Mouse (Mus musculus): ENCODE results near the gene Chrng. TPM values are rescaled to one million over a fixed set of nuclear protein-coding genes. Genes with fewer than 3 reads are reported as not detected.

The Chrng gene
- total and polyA plus RNA-seq, 3 experiments, result 0.16 TPM; not detected in 2

DNA sequence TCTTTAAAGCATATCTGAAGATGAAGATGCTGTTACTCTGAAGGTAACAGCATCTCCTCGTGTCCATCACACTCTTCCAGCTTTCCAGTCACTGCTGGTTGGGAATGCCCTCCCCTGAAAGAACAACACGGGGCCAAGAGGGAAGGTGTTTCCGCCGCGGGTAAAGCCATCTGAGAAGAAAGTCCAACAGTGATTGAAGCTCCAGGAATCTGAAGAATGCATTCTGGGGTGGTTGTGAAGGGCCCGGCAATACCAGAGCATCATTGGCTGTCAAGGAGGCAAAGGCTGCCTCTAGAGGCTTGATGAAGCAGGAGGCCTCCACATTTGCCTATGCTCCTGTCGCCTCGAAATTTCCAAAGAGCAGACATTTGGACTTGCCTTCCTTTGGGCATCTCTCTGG lies 34.6 kb downstream of the Chrng start:
- Histone ChIP-seq H3K4me1 (ENCODE audit: insufficient read depth, low read depth, low read length) (no peaks in the 10 kb centered on the region), H3K9me3 (replicated peaks) (no peaks in the 10 kb centered on the region), H3K27me3 (ENCODE audit: insufficient read depth, low read length) (no peaks in the 10 kb centered on the region), H3K36me3 (replicated peaks) (peaks cover 58% of the 10 kb centered on the region), H3K4me3 (ENCODE audit: low read depth, low read length) (no peak overlapping the region)
- TF ChIP-seq CTCF (IDR thresholded peaks at IDR 0.05; ENCODE audit: low read depth, low read length) (no peak), TAL1 (conservative IDR thresholded peaks at IDR 0.05; ENCODE audit: low read depth, low read length) (no peak), GATA1 (IDR thresholded peaks at IDR 0.05; ENCODE audit: borderline replicate concordance, low read length) (no peak), GATA2 (IDR thresholded peaks at IDR 0.05; ENCODE audit: borderline replicate concordance, low read depth, low read length) (no peak), POLR2AphosphoS5 (IDR thresholded peaks at IDR 0.05; ENCODE audit: insufficient replicate concordance, low read depth, low read length) (no peak)
- ATAC-seq (ENCODE audit: extremely low read depth, insufficient number of reproducible peaks, low FRiP score, poor library complexity, severe bottlenecking) (no peak), DNase-seq (ENCODE audit: low spot score) (no peak)

GRCm38 (mm10) chr1:87243021-87243420 lies 38.6 kb downstream of the Chrng start:
- TF ChIP-seq GATA1 (IDR thresholded peaks at IDR 0.05; ENCODE audit: borderline replicate concordance, low read length) (no peak), TAL1 (conservative IDR thresholded peaks at IDR 0.05; ENCODE audit: low read depth, low read length) (no peak), POLR2AphosphoS5 (IDR thresholded peaks at IDR 0.05; ENCODE audit: insufficient replicate concordance, low read depth, low read length) (no peak; the same call in 1 of the 2 replicates), CTCF (IDR thresholded peaks at IDR 0.05; ENCODE audit: low read depth, low read length) (no peak), GATA2 (IDR thresholded peaks at IDR 0.05; ENCODE audit: borderline replicate concordance, low read depth, low read length) (no peak)
- DNase-seq (ENCODE audit: low spot score) (no peak), ATAC-seq (ENCODE audit: extremely low read depth, insufficient number of reproducible peaks, low FRiP score, poor library complexity, severe bottlenecking) (no peak)
- Histone ChIP-seq H3K9me3 (replicated peaks) (no peaks in the 10 kb centered on the region), H3K27me3 (ENCODE audit: insufficient read depth, low read length) (0 out of 2 replicates have a peak, but pooled peaks cover under 1% of the 10 kb centered on the region), H3K4me3 (ENCODE audit: low read depth, low read length) (no peak overlapping the region), H3K36me3 (replicated peaks) (peaks cover 21% of the 10 kb centered on the region), H3K4me1 (ENCODE audit: insufficient read depth, low read depth, low read length) (peaks cover 6% of the 10 kb centered on the region)

DNA sequence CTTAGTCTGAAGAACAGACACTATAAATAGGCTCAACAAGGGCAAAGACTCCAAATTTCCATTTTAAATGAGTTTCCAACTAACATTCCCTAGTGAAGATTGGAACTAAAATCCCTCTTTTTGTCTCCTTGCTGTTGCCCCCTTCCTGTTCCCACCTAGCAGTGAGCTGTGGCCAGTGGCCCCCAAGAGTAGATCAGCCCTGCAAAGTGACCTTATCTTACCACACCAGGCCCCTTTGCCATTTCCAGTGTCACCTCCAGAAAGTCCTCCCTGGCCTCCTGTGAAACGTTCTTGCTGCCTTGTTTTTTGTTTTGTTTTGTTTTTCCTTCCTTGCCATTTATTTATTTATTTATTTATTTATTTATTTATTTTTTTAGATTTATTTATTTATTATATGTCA lies 41.0 kb downstream of the Chrng start:
- DNase-seq (ENCODE audit: low spot score) (no peak), ATAC-seq (ENCODE audit: extremely low read depth, insufficient number of reproducible peaks, low FRiP score, poor library complexity, severe bottlenecking) (no peak)
- Histone ChIP-seq H3K36me3 (replicated peaks) (peaks cover 2% of the 10 kb centered on the region), H3K9me3 (replicated peaks) (no peaks in the 10 kb centered on the region), H3K27me3 (ENCODE audit: insufficient read depth, low read length) (peaks cover 10% of the 10 kb centered on the region), H3K4me1 (ENCODE audit: insufficient read depth, low read depth, low read length) (peaks cover 6% of the 10 kb centered on the region), H3K4me3 (ENCODE audit: low read depth, low read length) (no peak overlapping the region)
- TF ChIP-seq CTCF (IDR thresholded peaks at IDR 0.05; ENCODE audit: low read depth, low read length) (no peak), GATA1 (IDR thresholded peaks at IDR 0.05; ENCODE audit: borderline replicate concordance, low read length) (no peak), TAL1 (conservative IDR thresholded peaks at IDR 0.05; ENCODE audit: low read depth, low read length) (no peak), POLR2AphosphoS5 (IDR thresholded peaks at IDR 0.05; ENCODE audit: insufficient replicate concordance, low read depth, low read length) (no peak), GATA2 (IDR thresholded peaks at IDR 0.05; ENCODE audit: borderline replicate concordance, low read depth, low read length) (no peak)

DNA sequence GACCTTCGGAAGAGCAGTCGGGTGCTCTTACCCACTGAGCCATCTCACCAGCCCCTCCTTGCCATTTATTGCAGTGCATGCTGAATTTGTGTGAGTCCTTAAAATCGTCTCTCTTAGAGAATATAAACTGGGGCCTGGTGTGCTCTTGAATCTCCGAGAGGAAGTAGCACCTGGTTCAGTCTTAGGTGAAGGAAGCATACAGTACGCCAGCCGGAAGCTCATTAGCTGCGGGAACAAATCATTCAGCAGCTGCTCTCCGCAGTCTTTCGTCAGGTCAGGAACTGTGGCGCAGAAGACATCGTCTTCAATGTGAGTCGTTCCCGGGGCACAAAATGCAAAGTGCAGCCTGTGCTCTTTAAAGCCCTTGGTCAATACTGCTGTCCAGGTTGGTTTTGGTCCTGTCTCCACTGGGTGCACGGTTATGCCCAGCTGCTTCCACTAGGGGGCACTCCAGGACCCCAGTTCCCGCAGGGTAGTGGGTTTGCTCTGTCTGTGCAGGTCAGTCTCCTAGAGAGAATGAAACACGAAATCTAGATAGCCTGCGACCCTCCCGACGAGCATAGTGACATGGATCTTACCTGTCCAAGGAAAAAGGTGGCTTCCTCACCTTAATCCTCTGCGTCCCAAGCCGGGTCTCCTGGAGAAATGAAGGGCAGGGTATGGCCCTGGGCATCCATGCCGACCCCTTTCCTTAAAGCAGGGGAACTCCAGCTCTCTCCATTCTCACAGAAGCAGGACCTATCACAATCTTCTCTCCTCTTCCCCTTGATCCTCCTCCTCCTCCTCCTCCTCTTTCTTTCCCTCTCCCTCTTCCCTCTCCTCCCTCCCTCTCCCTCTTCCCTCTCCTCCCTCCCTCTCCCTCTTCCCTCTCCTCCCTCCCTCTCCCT lies 41.7 kb downstream of the Chrng start:
- peak; percentile 79 for DNase-seq (ENCODE audit: low spot score)
- no peaks in the 10 kb centered on the region for H3K9me3 ChIP-seq (replicated peaks)
- no peak for ATAC-seq (ENCODE audit: extremely low read depth, insufficient number of reproducible peaks, low FRiP score, poor library complexity, severe bottlenecking)
- H3K4me3 ChIP-seq (ENCODE audit: low read depth, low read length), result no peak overlapping the region
- H3K36me3 ChIP-seq (replicated peaks), result no peaks in the 10 kb centered on the region
- peaks cover 10% of the 10 kb centered on the region for H3K27me3 ChIP-seq (ENCODE audit: insufficient read depth, low read length)
- TF ChIP-seq CTCF (IDR thresholded peaks at IDR 0.05; ENCODE audit: low read depth, low read length) (peak; percentile 99), GATA2 (IDR thresholded peaks at IDR 0.05; ENCODE audit: borderline replicate concordance, low read depth, low read length) (no peak), GATA1 (IDR thresholded peaks at IDR 0.05; ENCODE audit: borderline replicate concordance, low read length) (no peak), TAL1 (conservative IDR thresholded peaks at IDR 0.05; ENCODE audit: low read depth, low read length) (no peak), POLR2AphosphoS5 (IDR thresholded peaks at IDR 0.05; ENCODE audit: insufficient replicate concordance, low read depth, low read length) (no peak)
- H3K4me1 ChIP-seq (ENCODE audit: insufficient read depth, low read depth, low read length), result peaks cover 6% of the 10 kb centered on the region

GRCm38 (mm10) chr1:87252040-87252609 lies 47.7 kb downstream of the Chrng start:
- DNase-seq (ENCODE audit: low spot score), result no peak
- peak; percentile 8; the same call in 1 of the 2 replicates for ATAC-seq (ENCODE audit: extremely low read depth, insufficient number of reproducible peaks, low FRiP score, poor library complexity, severe bottlenecking)
- Histone ChIP-seq H3K9me3 (replicated peaks) (no peaks in the 10 kb centered on the region), H3K36me3 (replicated peaks) (no peaks in the 10 kb centered on the region), H3K4me3 (ENCODE audit: low read depth, low read length) (no peak overlapping the region), H3K27me3 (ENCODE audit: insufficient read depth, low read length) (peaks cover 25% of the 10 kb centered on the region), H3K4me1 (ENCODE audit: insufficient read depth, low read depth, low read length) (peaks cover 2% of the 10 kb centered on the region; the same call in 1 of the 2 replicates)
- TF ChIP-seq POLR2AphosphoS5 (IDR thresholded peaks at IDR 0.05; ENCODE audit: insufficient replicate concordance, low read depth, low read length) (no peak), GATA2 (IDR thresholded peaks at IDR 0.05; ENCODE audit: borderline replicate concordance, low read depth, low read length) (no peak), TAL1 (conservative IDR thresholded peaks at IDR 0.05; ENCODE audit: low read depth, low read length) (no peak), GATA1 (IDR thresholded peaks at IDR 0.05; ENCODE audit: borderline replicate concordance, low read length) (no peak), CTCF (IDR thresholded peaks at IDR 0.05; ENCODE audit: low read depth, low read length) (no peak)

- TF ChIP-seq GATA2 (IDR thresholded peaks at IDR 0.05; ENCODE audit: borderline replicate concordance, low read depth, low read length) (no peak), GATA1 (IDR thresholded peaks at IDR 0.05; ENCODE audit: borderline replicate concordance, low read length) (no peak), TAL1 (conservative IDR thresholded peaks at IDR 0.05; ENCODE audit: low read depth, low read length) (no peak), POLR2AphosphoS5 (IDR thresholded peaks at IDR 0.05; ENCODE audit: insufficient replicate concordance, low read depth, low read length) (no peak), CTCF (IDR thresholded peaks at IDR 0.05; ENCODE audit: low read depth, low read length) (no peak)
- Histone ChIP-seq H3K36me3 (replicated peaks) (no peaks in the 10 kb centered on the region), H3K4me1 (ENCODE audit: insufficient read depth, low read depth, low read length) (peaks cover 2% of the 10 kb centered on the region; the same call in 1 of the 2 replicates), H3K4me3 (ENCODE audit: low read depth, low read length) (no peak overlapping the region), H3K9me3 (replicated peaks) (no peaks in the 10 kb centered on the region), H3K27me3 (ENCODE audit: insufficient read depth, low read length) (peaks cover 24% of the 10 kb centered on the region)
- DNase-seq (ENCODE audit: low spot score) (no peak), ATAC-seq (ENCODE audit: extremely low read depth, insufficient number of reproducible peaks, low FRiP score, poor library complexity, severe bottlenecking) (no peak)
These were observed 50.7 kb downstream of the Chrng start for GRCm38 (mm10) chr1:87255173-87255572.
